Mouse (Mus musculus): Measurements from ENCODE around the gene Atg5.

GRCm38 (mm10) chr10:44268145-44268860 is at the start of gene Atg5:
- TF ChIP-seq POLR2A (IDR thresholded peaks at IDR 0.05; ENCODE audit: extremely low read depth, insufficient read depth, low read length): peak; percentile 84
- TF ChIP-seq CTCF (IDR thresholded peaks at IDR 0.05; ENCODE audit: low read depth, low read length): peak; percentile 30

Measured in liver, adult 2 months (tissue).